Mouse (Mus musculus) kidney, embryonic 14.5 days (tissue): ENCODE results near the gene Kri1. TPM values are rescaled to one million over a fixed set of nuclear protein-coding genes. Genes with fewer than 3 reads are reported as not detected.

Experiments used
- ATAC-seq: fragments of 200-750 bp; cut with Nextera tagmentation; 2 replicates; pipeline ENCODE4 v1.8.0; 2017; ENCODE audit warnings: moderate number of reproducible peaks, mild to moderate bottlenecking, moderate TSS enrichment, moderate library complexity; ENCODE audit not compliant: low FRiP score, low TSS enrichment
- H3K27ac ChIP-seq: fragments of 300-500 bp; sonication (generic); 2 replicates; pipeline ENCODE4 v1.5.1; 2014; ENCODE audit warnings: low read depth, mild to moderate bottlenecking, low read length, moderate library complexity, mixed read lengths
- H3K27me3 ChIP-seq: fragments of 300-500 bp; sonication (generic); 2 replicates; pipeline ENCODE4 v1.6.1; 2014; ENCODE audit warnings: mild to moderate bottlenecking, low read length; ENCODE audit not compliant: control insufficient read depth, insufficient read depth
- H3K36me3 ChIP-seq: fragments of 300-500 bp; sonication (generic); 2 replicates; pipeline ENCODE4 v1.6.1; 2014; ENCODE audit warnings: low read length, mixed read lengths; ENCODE audit not compliant: control insufficient read depth, insufficient read depth
- H3K4me1 ChIP-seq: fragments of 300-500 bp; sonication (generic); 2 replicates; pipeline ENCODE4 v1.6.1; 2014; ENCODE audit warnings: low read length, mixed read lengths; ENCODE audit not compliant: control insufficient read depth, insufficient read depth
- H3K4me2 ChIP-seq: fragments of 300-500 bp; sonication (generic); replicated peaks from 2 replicates; pipeline ENCODE4 v1.6.1; 2014; ENCODE audit warnings: low read depth, mild to moderate bottlenecking, low read length
- H3K4me3 ChIP-seq: fragments of 300-500 bp; sonication (generic); 2 replicates; pipeline ENCODE4 v1.5.1; 2014; ENCODE audit warnings: mild to moderate bottlenecking, low read length
- H3K9ac ChIP-seq: fragments of 300-500 bp; sonication (generic); 2 replicates; pipeline ENCODE4 v1.6.1; 2014; ENCODE audit warnings: low read depth, mild to moderate bottlenecking, low read length, moderate library complexity
- H3K9me3 ChIP-seq: fragments of 300-500 bp; sonication (generic); 2 replicates; pipeline ENCODE4 v1.6.1; 2016; ENCODE audit warnings: low read length; ENCODE audit not compliant: control insufficient read depth
- WGBS: fragments of 180-500 bp; shearing (Covaris S2); extraction: QIAGEN DNeasy Blood & Tissue Kit; methylation state at CpG from one replicate; pipeline ENCODE4 v1.1.7; 2014; 5-methylcytosine and 5-hydroxymethylcytosine counted together
- polyA plus RNA-seq: library from polyadenylated mRNA; unstranded; fragments of >200 nt; fragmentation: Nextera tagmentation; extraction: Ambion mirVana; gene quantifications from 2 replicates; pipeline ENCODE4 v1.2.1, GENCODE M21; 2014

Kri1 gene
- polyA plus RNA-seq, 1 experiment from 2014 or later = 18.6 TPM

GRCm38 (mm10) chr9:21244428-21245112 lies 43.2 kb downstream of the Kri1 start:
- ATAC-seq = peak; percentile 37; the same call in 1 of the 2 replicates
- no peak overlapping the region for H3K27ac ChIP-seq
- peak overlapping the region; percentile 25; the same call in 1 of the 2 replicates for H3K9ac ChIP-seq
- H3K9me3 ChIP-seq = peaks cover 3% of the 10 kb centered on the region; the same call in 1 of the 2 replicates
- peaks cover 61% of the 10 kb centered on the region for H3K27me3 ChIP-seq
- H3K4me3 ChIP-seq = peak overlapping the region; percentile 38
- peak overlapping the region; percentile 64 for H3K4me2 ChIP-seq
- H3K36me3 ChIP-seq = no peaks in the 10 kb centered on the region
- H3K4me1 ChIP-seq = peaks cover 15% of the 10 kb centered on the region
- under 1% methylated on average over 72 of the region's 72 CpGs for WGBS

GRCm38 (mm10) chr9:21243826-21244427 lies 43.8 kb downstream of the Kri1 start:
- no peak overlapping the region for H3K27ac ChIP-seq
- no peak for ATAC-seq
- peak overlapping the region; percentile 38 for H3K4me3 ChIP-seq
- H3K9ac ChIP-seq = peak overlapping the region; percentile 25; the same call in 1 of the 2 replicates
- H3K4me1 ChIP-seq = peaks cover 15% of the 10 kb centered on the region
- WGBS = 8% methylated on average over 42 of the region's 42 CpGs
- H3K27me3 ChIP-seq = peaks cover 54% of the 10 kb centered on the region
- no peaks in the 10 kb centered on the region for H3K36me3 ChIP-seq
- peaks cover 3% of the 10 kb centered on the region; the same call in 1 of the 2 replicates for H3K9me3 ChIP-seq
- H3K4me2 ChIP-seq = peak overlapping the region; percentile 64

GRCm38 (mm10) chr9:21241343-21241742 lies 46.4 kb downstream of the Kri1 start:
- WGBS = 8% methylated on average over 11 of the region's 11 CpGs

GRCm38 (mm10) chr9:21239465-21239848 lies 48.3 kb downstream of the Kri1 start:
- 38% methylated on average over 4 of the region's 4 CpGs for WGBS
- Histone ChIP-seq H3K9me3 (peaks cover 3% of the 10 kb centered on the region; the same call in 1 of the 2 replicates), H3K9ac (peak overlapping the region; percentile 90; the same call in 1 of the 2 replicates), H3K27ac (peak overlapping the region; percentile 90; the same call in 1 of the 2 replicates), H3K36me3 (peaks cover 11% of the 10 kb centered on the region), H3K4me3 (peak overlapping the region; percentile 76), H3K27me3 (peaks cover 18% of the 10 kb centered on the region), H3K4me2 (peak overlapping the region; percentile 68), H3K4me1 (peaks cover 22% of the 10 kb centered on the region)
- ATAC-seq = no peak

More at GRCm38 (mm10) chr9:21241343-21241742, 46.4 kb downstream of the Kri1 start:
- H3K4me1 ChIP-seq = peaks cover 24% of the 10 kb centered on the region
- H3K4me3 ChIP-seq = no peak overlapping the region
- H3K9me3 ChIP-seq = peaks cover 3% of the 10 kb centered on the region; the same call in 1 of the 2 replicates
- no peak overlapping the region for H3K9ac ChIP-seq
- no peak overlapping the region for H3K4me2 ChIP-seq
- H3K27me3 ChIP-seq = peaks cover 35% of the 10 kb centered on the region
- H3K27ac ChIP-seq = no peak overlapping the region
- no peaks in the 10 kb centered on the region; the same call in 1 of the 2 replicates for H3K36me3 ChIP-seq
- ATAC-seq = no peak

GRCm38 (mm10) chr9:21238733-21239464 lies 48.9 kb downstream of the Kri1 start, which contains the start of gene Keap1:
Keap1 (minus strand) TSS chr9:21239361.
- Histone ChIP-seq H3K4me1 (peaks cover 17% of the 10 kb centered on the region), H3K9me3 (peaks cover 3% of the 10 kb centered on the region; the same call in 1 of the 2 replicates), H3K4me2 (peak within 1 kb of the TSS; percentile 68), H3K27me3 (peaks cover 12% of the 10 kb centered on the region), H3K4me3 (peak within 1 kb of the TSS; percentile 76), H3K27ac (peak within 1 kb of the TSS; percentile 90), H3K36me3 (peaks cover 16% of the 10 kb centered on the region), H3K9ac (peak within 1 kb of the TSS; percentile 90)
- under 1% methylated on average over 62 of the region's 90 CpGs for WGBS
- ATAC-seq = peak; percentile 89

GRCm38 (mm10) chr9:21238004-21238732 lies 49.6 kb downstream of the Kri1 start:
- peaks cover 5% of the 10 kb centered on the region for H3K27me3 ChIP-seq
- peaks cover 16% of the 10 kb centered on the region for H3K4me1 ChIP-seq
- ATAC-seq = peak; percentile 28
- WGBS = under 1% methylated on average over 22 of the region's 31 CpGs
- peaks cover 24% of the 10 kb centered on the region for H3K36me3 ChIP-seq
- H3K27ac ChIP-seq = peak overlapping the region; percentile 90
- H3K4me3 ChIP-seq = peak overlapping the region; percentile 76
- H3K9me3 ChIP-seq = peaks cover 3% of the 10 kb centered on the region; the same call in 1 of the 2 replicates
- H3K4me2 ChIP-seq = peak overlapping the region; percentile 68
- H3K9ac ChIP-seq = peak overlapping the region; percentile 90

GRCm38 (mm10) chr9:21237368-21238003 lies 50.3 kb downstream of the Kri1 start:
- peak overlapping the region; percentile 76 for H3K4me3 ChIP-seq
- H3K4me1 ChIP-seq = peaks cover 16% of the 10 kb centered on the region
- H3K36me3 ChIP-seq = peaks cover 29% of the 10 kb centered on the region
- peak overlapping the region; percentile 90 for H3K9ac ChIP-seq
- ATAC-seq = peak; percentile 20
- H3K4me2 ChIP-seq = peak overlapping the region; percentile 68
- H3K27me3 ChIP-seq = no peaks in the 10 kb centered on the region
- H3K9me3 ChIP-seq = no peaks in the 10 kb centered on the region
- WGBS = 12% methylated on average over 19 of the region's 19 CpGs
- peak overlapping the region; percentile 90 for H3K27ac ChIP-seq

- 76% methylated on average over 25 of the region's 25 CpGs for WGBS
- Histone ChIP-seq H3K9ac (peak overlapping the region; percentile 90; the same call in 1 of the 2 replicates), H3K4me2 (peak overlapping the region; percentile 68), H3K9me3 (no peaks in the 10 kb centered on the region), H3K27me3 (no peaks in the 10 kb centered on the region), H3K4me3 (peak overlapping the region; percentile 76), H3K4me1 (peaks cover 16% of the 10 kb centered on the region), H3K36me3 (peaks cover 31% of the 10 kb centered on the region), H3K27ac (no peak overlapping the region; the same call in 1 of the 2 replicates)
- no peak for ATAC-seq
Observed at GRCm38 (mm10) chr9:21236991-21237367, 50.8 kb downstream of the Kri1 start.
